Mouse (Mus musculus) left cerebral cortex, postnatal 25 days (tissue): ENCODE data around the gene Mapt. TPM values are rescaled to one million over a fixed set of nuclear protein-coding genes. Genes with fewer than 3 reads are reported as not detected.
A peak's percentile ranks its signal among the peaks of the same experiment; 100 is the strongest.
"Not testable (repeated sequence)": the region's sequence is repeated elsewhere in the genome, so short reads cannot be mapped to it uniquely, and the experiment has no call there.

Experiments
- DNase-seq, 2 experiments: peaks; one replicate each; pipeline ENCODE4 v3.0.0; 2022; ENCODE audit warnings: low spot score in 2 of 2, mixed read lengths in 1 of 2
- intact Hi-C: fragments of 180-260 bp; cut with DNase I; formaldehyde crosslinking; loops from one replicate; pipeline ENCODE4 v1.15.1; 2025
- total RNA-seq, 2 experiments: library from RNA; stranded (reverse); gene quantifications; 2 replicates each; pipeline ENCODE4 v1.2.3; 2021

The Mapt gene
- total RNA-seq = 100 to 1,000 TPM; 323 to 328 TPM

- DNase-seq = peak; percentile 95 to 96
- intact Hi-C loops = loop anchor here (5.0 kb wide), 1 partner anchor 211 kb away; no protein-coding TSS in a partner anchor
These were observed at the start of gene Mapt for GRCm38 (mm10) chr11:104231041-104231911. TSS of gene Mapt (plus strand) at chr11:104231390.

- peak in 1 of 2 experiments; percentile 55 for DNase-seq
- intact Hi-C loops = no loop called here
These were observed 49.0 kb upstream of the Mapt start for GRCm38 (mm10) chr11:104182141-104182540.

GRCm38 (mm10) chr11:104186135-104186836 lies 44.9 kb upstream of the Mapt start, which contains the start of gene Sppl2c:
TSS of gene Sppl2c (plus strand) at chr11:104186327.
- intact Hi-C loops = no loop called here
- no peak for DNase-seq

GRCm38 (mm10) chr11:104186837-104187150 lies 44.4 kb upstream of the Mapt start:
- no peak for DNase-seq
- intact Hi-C loops = no loop called here

- DNase-seq = no peak
- intact Hi-C loops = no loop called here
These were observed 43.4 kb upstream of the Mapt start for GRCm38 (mm10) chr11:104187766-104188165.

- intact Hi-C loops = no loop called here
- no peak for DNase-seq
These were observed 41.2 kb upstream of the Mapt start for GRCm38 (mm10) chr11:104190008-104190407.

GRCm38 (mm10) chr11:104195382-104195781 lies 35.8 kb upstream of the Mapt start:
- intact Hi-C loops = no loop called here
- no peak for DNase-seq

- intact Hi-C loops = loop anchor here (1.0 kb wide), 2 partner anchors 208 to 432 kb away; no protein-coding TSS in a partner anchor
- peak; percentile 90 to 95 for DNase-seq
These were observed 35.4 kb upstream of the Mapt start for GRCm38 (mm10) chr11:104195791-104196190.

- intact Hi-C loops = no loop called here
- DNase-seq = no peak
These were observed 33.3 kb upstream of the Mapt start for GRCm38 (mm10) chr11:104197861-104198260.

- DNase-seq = no peak
- intact Hi-C loops = no loop called here
These were observed 27.9 kb upstream of the Mapt start for GRCm38 (mm10) chr11:104203271-104203670.

- intact Hi-C loops = no loop called here
These were observed 24.6 kb upstream of the Mapt start for GRCm38 (mm10) chr11:104206573-104206972.

GRCm38 (mm10) chr11:104209041-104209440 lies 22.1 kb upstream of the Mapt start:
- intact Hi-C loops = no loop called here
- DNase-seq = no peak

More at GRCm38 (mm10) chr11:104206573-104206972, 24.6 kb upstream of the Mapt start:
- DNase-seq = no peak

- intact Hi-C loops = no loop called here
These were observed 19.9 kb upstream of the Mapt start for GRCm38 (mm10) chr11:104211251-104211650.

GRCm38 (mm10) chr11:104214128-104214527 lies 17.1 kb upstream of the Mapt start:
- intact Hi-C loops, DNase-seq: not testable (repeated sequence)

More at GRCm38 (mm10) chr11:104211251-104211650, 19.9 kb upstream of the Mapt start:
- peak in 1 of 2 experiments; percentile 20 for DNase-seq

GRCm38 (mm10) chr11:104218075-104218474 lies 13.1 kb upstream of the Mapt start:
- intact Hi-C loops = no loop called here
- no peak for DNase-seq

GRCm38 (mm10) chr11:104220291-104220690 lies 10.9 kb upstream of the Mapt start:
- no peak for DNase-seq
- intact Hi-C loops = no loop called here

- intact Hi-C loops = no loop called here
- DNase-seq = no peak
These were observed 9.4 kb upstream of the Mapt start for GRCm38 (mm10) chr11:104221751-104222150.

- intact Hi-C loops = no loop called here
- DNase-seq = no peak
These were observed 7.9 kb upstream of the Mapt start for GRCm38 (mm10) chr11:104223301-104223700.

- intact Hi-C loops = no loop called here
- peak in 1 of 2 experiments; percentile 28 for DNase-seq
These were observed 1.8 kb upstream of the Mapt start for GRCm38 (mm10) chr11:104229391-104229790.

- peak in 1 of 2 experiments; percentile 10 for DNase-seq
- intact Hi-C loops = loop anchor here (5.0 kb wide), 1 partner anchor 212 kb away; no protein-coding TSS in a partner anchor
These were observed 968 bp upstream of the Mapt start for GRCm38 (mm10) chr11:104230066-104230778.
